Mouse (Mus musculus) forebrain, embryonic 11.5 days (tissue): ENCODE results near the gene 4931408C20Rik. TPM values are rescaled to one million over a fixed set of nuclear protein-coding genes. Genes with fewer than 3 reads are reported as not detected.
A peak's percentile ranks its signal among the peaks of the same experiment; 100 is the strongest.

Source experiments
- ATAC-seq: fragments of 200-750 bp; cut with Nextera tagmentation; replicated peaks from 2 replicates; pipeline ENCODE4 v1.8.0; 2017; ENCODE audit warnings: moderate TSS enrichment; ENCODE audit not compliant: low FRiP score
- DNase-seq: peaks from one replicate; pipeline ENCODE4 v3.0.0-alpha.2; 2017; ENCODE audit warnings: low spot score
- H3K27ac ChIP-seq: fragments of 300-500 bp; sonication (generic); 2 replicates; pipeline ENCODE4 v1.5.1; 2014; ENCODE audit warnings: low read depth, low read length
- H3K27me3 ChIP-seq: fragments of 300-500 bp; sonication (generic); 2 replicates; pipeline ENCODE4 v1.6.1; 2014; ENCODE audit warnings: mild to moderate bottlenecking, low read length, mixed read lengths; ENCODE audit not compliant: control insufficient read depth, insufficient read depth
- H3K36me3 ChIP-seq: fragments of 300-500 bp; sonication (generic); 2 replicates; pipeline ENCODE4 v1.6.1; 2014; ENCODE audit warnings: mild to moderate bottlenecking, low read length, moderate library complexity, mixed read lengths; ENCODE audit not compliant: control insufficient read depth, insufficient read depth
- H3K4me1 ChIP-seq: fragments of 300-500 bp; sonication (generic); replicated peaks from 2 replicates; pipeline ENCODE4 v1.6.1; 2014; ENCODE audit warnings: low read length, mixed read lengths; ENCODE audit not compliant: control insufficient read depth, insufficient read depth
- H3K4me2 ChIP-seq: fragments of 300-500 bp; sonication (generic); 2 replicates; pipeline ENCODE4 v1.6.1; 2014; ENCODE audit warnings: low read depth, mild to moderate bottlenecking, low read length, moderate library complexity, mixed read lengths; ENCODE audit not compliant: severe bottlenecking
- H3K4me3 ChIP-seq: fragments of 300-500 bp; sonication (generic); 2 replicates; pipeline ENCODE4 v1.5.1; 2014; ENCODE audit warnings: low read depth, low read length
- H3K9ac ChIP-seq: fragments of 300-500 bp; sonication (generic); 2 replicates; pipeline ENCODE4 v1.6.1; 2014; ENCODE audit warnings: low read length
- H3K9me3 ChIP-seq: fragments of 300-500 bp; sonication (generic); 2 replicates; pipeline ENCODE4 v1.6.1; 2016; ENCODE audit warnings: low read length, mixed read lengths; ENCODE audit not compliant: control insufficient read depth
- WGBS: fragments of 180-500 bp; shearing (Covaris S2); extraction: QIAGEN DNeasy Blood & Tissue Kit; methylation state at CpG from one replicate; pipeline ENCODE4 v1.1.7; 2014; 5-methylcytosine and 5-hydroxymethylcytosine counted together
- polyA plus RNA-seq: library from polyadenylated mRNA; unstranded; fragments of >200 nt; fragmentation: Nextera tagmentation; extraction: Ambion mirVana; gene quantifications from 2 replicates; pipeline ENCODE4 v1.2.1, GENCODE M21; 2014

The 4931408C20Rik gene
- not detected in 2 replicates for polyA plus RNA-seq

DNA sequence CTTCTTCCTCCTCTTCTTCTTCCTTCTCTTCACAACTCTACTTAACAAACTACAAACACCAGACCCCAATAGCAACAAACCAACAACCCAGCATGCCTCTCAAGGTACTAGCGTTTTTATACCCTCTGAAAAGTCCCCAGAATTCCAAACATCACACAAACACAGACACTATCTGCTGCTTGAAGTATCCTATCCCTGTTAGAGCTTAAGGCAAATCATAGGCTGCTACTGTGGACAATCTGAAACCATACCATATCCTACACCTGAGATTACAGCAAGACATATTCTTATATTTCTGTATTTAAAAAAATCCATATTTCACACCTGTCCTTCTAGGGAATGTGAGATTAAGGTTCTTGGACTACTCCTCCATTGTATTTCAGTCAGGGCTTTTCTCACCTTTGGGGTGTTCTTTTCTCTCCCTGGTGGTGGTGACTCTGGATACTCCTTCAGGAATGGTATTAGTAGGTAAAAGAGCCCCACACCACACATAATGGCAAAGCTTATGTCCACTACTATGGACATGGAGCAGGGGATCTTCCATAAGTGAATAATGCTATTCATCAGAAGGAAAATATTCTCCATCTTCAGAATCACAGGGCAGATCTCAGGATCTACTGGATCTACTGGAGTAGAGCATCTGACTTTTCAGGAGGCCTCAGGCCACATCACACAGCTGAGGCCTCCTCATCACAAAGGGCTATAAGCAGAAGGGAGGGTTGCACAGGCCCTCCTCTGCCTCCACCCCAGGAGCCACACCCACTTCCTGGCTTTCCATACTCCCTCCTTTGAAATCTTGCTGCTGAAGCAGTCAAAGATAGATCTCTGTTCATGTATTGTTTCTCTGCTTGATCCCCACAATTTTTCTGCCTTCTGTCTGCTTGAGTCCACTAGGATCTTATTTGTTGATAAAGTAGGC is at the start of gene 4931408C20Rik:
TSS of gene 4931408C20Rik (minus strand) at position 619 of the 919 bp plus-strand sequence.
- H3K36me3 ChIP-seq: no peaks in the 10 kb centered on the region
- no peak within 1 kb of the TSS for H3K9ac ChIP-seq
- no peak within 1 kb of the TSS for H3K27ac ChIP-seq
- no peak within 1 kb of the TSS for H3K4me3 ChIP-seq
- H3K9me3 ChIP-seq: no peaks in the 10 kb centered on the region
- DNase-seq: peak; percentile 66
- no peaks in the 10 kb centered on the region for H3K27me3 ChIP-seq
- WGBS: 43% methylated on average over 1 of the region's 1 CpGs
- no peaks in the 10 kb centered on the region for H3K4me1 ChIP-seq
- ATAC-seq: peak; percentile 86
- H3K4me2 ChIP-seq: no peak within 1 kb of the TSS

DNA sequence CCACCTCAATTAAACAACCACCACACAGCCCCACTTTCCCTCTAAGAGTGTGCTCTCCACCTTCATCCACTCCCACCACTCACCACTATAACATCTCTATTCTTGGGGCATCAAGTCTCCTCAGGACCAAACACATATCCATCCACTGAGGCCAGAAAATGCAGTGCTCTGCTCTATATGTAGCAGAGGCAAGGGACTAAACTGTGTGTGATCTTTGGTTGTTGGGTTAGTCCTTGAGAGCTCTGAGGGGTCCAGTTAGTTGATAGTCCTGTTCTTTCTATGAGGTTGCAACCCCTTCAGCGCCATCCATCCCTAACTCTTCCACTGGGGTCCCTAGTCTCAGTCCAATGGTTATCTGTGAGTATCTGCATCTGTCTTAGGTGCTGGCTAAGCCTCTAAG is 666 bp upstream of the 4931408C20Rik start:
- no peak overlapping the region for H3K27ac ChIP-seq

GRCm38 (mm10) chr1:26685952-26686693 is 1.1 kb downstream of the 4931408C20Rik start:
- ATAC-seq (peak; percentile 44), DNase-seq (no peak)
- H3K4me3 ChIP-seq: no peak overlapping the region
- no peak overlapping the region for H3K4me2 ChIP-seq
- H3K9ac ChIP-seq: no peak overlapping the region
- no peak overlapping the region for H3K27ac ChIP-seq
- no peaks in the 10 kb centered on the region for H3K4me1 ChIP-seq
- no peaks in the 10 kb centered on the region for H3K9me3 ChIP-seq
- H3K36me3 ChIP-seq: no peaks in the 10 kb centered on the region
- no peaks in the 10 kb centered on the region for H3K27me3 ChIP-seq

More for the DNA sequence above, 666 bp upstream of the 4931408C20Rik start:
- Histone ChIP-seq H3K4me1 (no peaks in the 10 kb centered on the region), H3K9me3 (no peaks in the 10 kb centered on the region), H3K36me3 (no peaks in the 10 kb centered on the region), H3K4me2 (no peak overlapping the region), H3K9ac (no peak overlapping the region), H3K27me3 (no peaks in the 10 kb centered on the region), H3K4me3 (no peak overlapping the region)
- DNase-seq (peak; percentile 56), ATAC-seq (peak; percentile 78)
- 75% methylated on average over 1 of the region's 1 CpGs for WGBS

- no peak for ATAC-seq
- no peak overlapping the region for H3K4me2 ChIP-seq
- H3K27me3 ChIP-seq: no peaks in the 10 kb centered on the region
- no peak overlapping the region for H3K27ac ChIP-seq
- WGBS: 79% methylated on average over 3 of the region's 3 CpGs
- no peak overlapping the region for H3K9ac ChIP-seq
- no peak for DNase-seq
- no peaks in the 10 kb centered on the region for H3K36me3 ChIP-seq
- H3K4me1 ChIP-seq: no peaks in the 10 kb centered on the region
- H3K9me3 ChIP-seq: no peaks in the 10 kb centered on the region
- H3K4me3 ChIP-seq: no peak overlapping the region
Observed at GRCm38 (mm10) chr1:26685383-26685782, 1.9 kb downstream of the 4931408C20Rik start.

GRCm38 (mm10) chr1:26649704-26650388 is 37.4 kb downstream of the 4931408C20Rik start:
- H3K27me3 ChIP-seq: no peaks in the 10 kb centered on the region
- no peaks in the 10 kb centered on the region for H3K9me3 ChIP-seq
- H3K27ac ChIP-seq: no peak overlapping the region
- no peaks in the 10 kb centered on the region for H3K4me1 ChIP-seq
- H3K4me2 ChIP-seq: no peak overlapping the region
- ATAC-seq (no peak), DNase-seq (no peak)
- no peaks in the 10 kb centered on the region for H3K36me3 ChIP-seq
- H3K9ac ChIP-seq: no peak overlapping the region
- 23% methylated on average over 1 of the region's 1 CpGs for WGBS
- no peak overlapping the region for H3K4me3 ChIP-seq

DNA sequence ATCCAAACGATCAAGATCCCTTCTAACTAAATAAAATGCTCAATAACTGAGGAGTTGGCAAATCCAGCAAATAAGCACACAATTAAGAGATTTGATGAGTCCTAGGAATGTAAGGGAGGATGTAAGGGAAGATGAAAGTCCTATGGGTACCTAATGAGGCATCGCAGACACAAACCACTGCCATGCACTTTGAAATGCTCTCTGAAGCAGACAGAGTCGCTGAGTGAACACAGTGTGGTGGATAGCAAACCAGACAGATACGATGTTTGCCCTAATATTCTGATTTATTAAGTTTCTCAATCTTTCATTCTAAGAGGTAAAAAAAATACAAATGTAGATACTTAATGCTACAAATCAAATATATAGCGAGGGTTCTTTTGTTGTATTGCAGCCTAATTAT is 51.2 kb downstream of the 4931408C20Rik start:
- H3K27ac ChIP-seq: no peak overlapping the region
- WGBS: 85% methylated on average over 5 of the region's 5 CpGs
- H3K9ac ChIP-seq: no peak overlapping the region
- ATAC-seq (no peak), DNase-seq (no peak)
- H3K27me3 ChIP-seq: no peaks in the 10 kb centered on the region
- H3K9me3 ChIP-seq: no peaks in the 10 kb centered on the region
- H3K4me3 ChIP-seq: no peak overlapping the region
- H3K36me3 ChIP-seq: no peaks in the 10 kb centered on the region
- H3K4me2 ChIP-seq: no peak overlapping the region
- H3K4me1 ChIP-seq: no peaks in the 10 kb centered on the region
